Mouse (Mus musculus) brain, embryonic 14.5 days (tissue): ENCODE data around the gene 2010300C02Rik.

Experiments used
- CTCF ChIP-seq: fragments of 200-500 bp; IDR thresholded peaks from 2 replicates; pipeline ENCODE4 v1.5.1; 2012; ENCODE audit warnings: inconsistent platforms, mild to moderate bottlenecking, moderate library complexity, borderline replicate concordance; ENCODE audit not compliant: insufficient read depth, insufficient read length; ENCODE audit errors: extremely low read depth
- POLR2A ChIP-seq: fragments of 200-500 bp; IDR thresholded peaks from 2 replicates; pipeline ENCODE4 v1.6.1; 2012; ENCODE audit warnings: mild to moderate bottlenecking, inconsistent platforms, borderline replicate concordance; ENCODE audit not compliant: poor library complexity, insufficient read depth, insufficient read length, severe bottlenecking; ENCODE audit errors: extremely low read depth

DNA sequence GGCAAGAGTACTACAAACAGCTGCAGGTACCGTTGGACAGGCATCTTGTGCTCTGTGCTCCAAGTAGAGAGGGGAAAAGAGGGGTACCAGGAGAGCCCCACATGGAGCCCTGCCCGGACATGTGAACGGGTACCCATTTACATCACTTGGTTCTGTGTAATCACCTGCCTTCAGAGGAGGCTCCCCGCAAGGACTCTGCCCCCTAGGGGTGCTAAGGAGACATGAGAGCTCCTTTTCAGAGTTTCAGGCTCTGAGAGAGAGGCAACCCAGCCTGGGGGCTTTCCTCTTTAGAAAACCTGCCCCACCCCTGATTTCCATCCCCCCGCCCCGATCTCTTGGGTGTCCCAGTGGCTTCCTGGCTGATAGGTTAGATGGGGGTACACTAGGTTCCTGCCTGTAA is 44.4 kb downstream of the 2010300C02Rik start:
- TF ChIP-seq CTCF: peak; percentile 30; the same call in 1 of the 2 replicates
- no peak for TF ChIP-seq POLR2A
